Mouse (Mus musculus) kidney, adult 18-20 months (tissue): ENCODE measurements around the gene Ifit1bl2.
A peak's percentile ranks its signal among the peaks of the same experiment; 100 is the strongest.
"Not testable (repeated sequence)": the region's sequence is repeated elsewhere in the genome, so short reads cannot be mapped to it uniquely, and the experiment has no call there.

ENCODE experiments used
- DNase-seq: peaks from one replicate; pipeline ENCODE4 v3.0.0; 2021

Gene Ifit1bl2

GRCm38 (mm10) chr19:34607237-34608051 is 33.1 kb downstream of the Ifit1bl2 start, which contains the start of gene Ifit3b:
TSS of gene Ifit3b (plus strand) at chr19:34607970.
- peak; percentile 73 for DNase-seq

DNA sequence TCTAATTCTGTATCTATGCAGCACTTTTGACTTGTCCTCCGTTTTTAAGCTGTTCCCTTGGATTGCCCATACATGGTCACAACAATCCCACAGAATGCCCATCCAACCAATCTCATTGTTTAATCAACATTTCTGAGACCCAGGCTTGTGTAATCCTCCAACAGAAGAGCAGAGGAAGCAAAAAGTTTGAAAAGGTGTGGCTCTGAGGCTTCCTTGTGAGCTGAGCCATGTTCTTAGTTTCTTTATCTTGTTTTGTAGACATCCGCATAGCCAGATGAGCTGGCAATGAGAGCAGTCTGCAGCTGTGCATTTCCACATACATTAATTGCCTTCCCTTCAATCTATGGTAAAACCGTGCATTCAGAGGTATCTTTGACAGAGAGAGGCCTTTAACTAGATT is 35.1 kb downstream of the Ifit1bl2 start:
- DNase-seq = no peak

- not testable (repeated sequence) for DNase-seq
Measured at GRCm38 (mm10) chr19:34601888-34602287, 38.7 kb downstream of the Ifit1bl2 start, which contains the start of gene Ifit1bl1. TSS of gene Ifit1bl1 (minus strand) at chr19:34601956.

GRCm38 (mm10) chr19:34599250-34599649 is 41.3 kb downstream of the Ifit1bl2 start:
- not testable (repeated sequence) for DNase-seq

DNA sequence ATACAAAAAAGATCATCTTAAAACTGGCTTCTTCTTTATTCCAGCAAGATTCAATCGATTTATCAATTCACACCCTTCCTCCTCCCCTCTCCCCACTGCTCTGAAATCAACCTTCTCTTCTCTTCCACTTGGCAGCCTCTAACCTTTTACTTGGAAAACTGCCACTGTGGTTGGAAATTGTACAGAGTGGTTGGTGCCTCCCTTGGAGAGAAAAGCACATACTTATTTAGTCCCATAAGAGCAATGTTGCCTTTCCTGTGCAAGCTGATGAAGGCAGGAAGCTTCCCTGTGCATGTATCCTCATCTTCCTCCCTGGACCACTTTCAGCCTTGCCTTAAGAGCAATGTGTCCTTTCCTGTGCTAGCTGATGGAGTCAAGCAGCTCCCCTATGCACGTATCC is 42.2 kb downstream of the Ifit1bl2 start:
- DNase-seq = no peak

DNA sequence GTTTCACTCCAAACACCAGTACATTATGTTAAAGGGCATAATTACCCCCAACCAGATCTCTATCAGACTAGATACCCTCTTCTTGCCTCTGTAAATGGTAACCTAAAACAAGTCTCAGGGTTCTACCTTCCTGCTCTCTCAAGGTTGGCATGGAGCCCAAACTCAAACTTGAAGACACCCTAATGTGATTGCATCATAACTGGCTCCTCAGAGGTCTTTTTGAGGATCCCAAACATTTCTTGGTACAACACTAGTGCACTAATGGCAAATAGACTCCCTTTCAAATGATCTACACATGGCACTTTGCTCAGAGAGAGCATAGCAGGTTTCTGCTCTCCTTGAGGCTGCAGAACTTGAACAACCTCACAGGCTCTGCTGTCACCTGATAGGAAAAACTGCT is 43.7 kb downstream of the Ifit1bl2 start:
- no peak for DNase-seq

DNA sequence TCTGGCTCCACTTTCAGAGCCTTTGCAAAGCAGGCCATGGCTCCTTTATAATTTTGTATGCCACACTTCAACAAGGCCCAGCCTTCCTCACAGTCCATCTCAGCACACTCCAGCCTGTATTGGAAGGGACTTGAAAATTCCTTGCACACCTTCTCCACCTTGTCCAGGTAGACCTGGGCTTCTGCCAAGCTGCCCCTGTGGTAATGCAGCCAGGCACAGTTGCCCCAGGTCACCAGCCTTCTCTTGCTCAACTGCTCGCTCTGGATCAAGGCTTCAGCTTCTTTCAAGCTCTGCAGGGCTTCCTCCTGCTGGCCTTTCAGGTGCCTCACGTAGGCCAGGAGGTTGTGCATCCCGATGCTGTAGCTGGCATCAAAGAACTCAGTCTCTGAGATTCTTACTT is 46.0 kb downstream of the Ifit1bl2 start:
- DNase-seq = not testable (repeated sequence)

DNA sequence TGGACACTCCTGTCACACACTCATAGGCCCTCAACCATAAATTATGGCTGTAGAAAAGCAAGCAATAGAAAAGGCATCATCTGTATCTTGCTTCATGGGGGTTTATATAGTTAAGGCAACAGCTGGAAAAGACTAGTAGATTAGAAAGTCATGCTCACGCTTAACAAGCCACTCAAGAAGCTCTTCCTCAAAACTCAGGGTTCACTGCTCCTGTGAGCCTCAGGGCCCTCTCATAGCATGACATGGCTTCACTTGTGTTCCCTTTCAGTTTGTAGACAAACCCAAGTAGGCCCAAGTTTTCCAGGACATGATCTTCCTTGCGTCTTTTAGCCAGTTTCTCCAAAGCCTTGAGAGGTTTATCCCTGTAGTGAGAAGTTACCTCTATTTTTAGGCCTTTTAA is 47.1 kb downstream of the Ifit1bl2 start:
- no peak for DNase-seq

DNA sequence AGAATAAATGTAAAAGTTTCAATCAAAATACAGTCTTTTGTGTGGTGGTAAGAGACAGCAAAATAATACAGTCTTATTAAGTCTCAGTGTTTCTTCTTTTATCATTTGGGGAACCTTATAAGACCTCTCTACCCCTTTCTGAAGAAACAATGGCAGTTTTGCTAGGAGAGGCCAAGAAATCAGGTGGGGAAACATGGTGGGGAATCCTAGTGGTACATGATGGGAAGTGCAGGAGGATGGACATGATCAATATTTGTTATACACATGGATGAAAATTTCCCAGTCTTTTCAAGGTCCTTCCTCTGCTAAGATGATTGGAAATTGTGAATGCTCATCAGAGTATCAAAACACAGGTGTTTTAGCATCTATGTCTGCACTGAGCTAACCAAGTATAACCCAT is 51.6 kb downstream of the Ifit1bl2 start:
- no peak for DNase-seq

- DNase-seq = peak; percentile 19
Measured at GRCm38 (mm10) chr19:34587898-34588692, 52.4 kb downstream of the Ifit1bl2 start.

- not testable (repeated sequence) for DNase-seq
Measured at GRCm38 (mm10) chr19:34585740-34586458, 54.6 kb downstream of the Ifit1bl2 start.

GRCm38 (mm10) chr19:34583126-34583766 is 57.3 kb downstream of the Ifit1bl2 start, which contains the start of gene Ifit3:
TSS of gene Ifit3 (plus strand) at chr19:34583531.
- DNase-seq = peak; percentile 51

DNA sequence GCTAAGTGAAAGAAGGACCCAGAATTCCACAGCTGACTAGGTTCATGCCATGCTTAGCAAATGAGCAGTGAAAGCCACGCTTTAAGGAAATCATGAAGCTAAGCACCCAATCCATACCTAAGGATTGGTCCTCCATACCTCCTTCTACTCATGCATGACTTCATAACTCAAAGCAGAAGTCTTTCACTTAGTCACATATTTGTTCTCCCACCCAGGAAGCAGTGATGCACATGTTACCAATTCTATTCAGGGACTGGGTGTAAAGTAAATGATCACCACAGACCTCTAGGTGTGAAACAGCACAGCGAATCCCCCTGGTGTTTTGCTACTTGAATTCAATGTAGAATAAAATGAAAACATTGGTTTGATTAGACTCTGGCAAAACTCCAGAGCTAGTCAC is 57.8 kb downstream of the Ifit1bl2 start:
- not testable (repeated sequence) for DNase-seq

DNA sequence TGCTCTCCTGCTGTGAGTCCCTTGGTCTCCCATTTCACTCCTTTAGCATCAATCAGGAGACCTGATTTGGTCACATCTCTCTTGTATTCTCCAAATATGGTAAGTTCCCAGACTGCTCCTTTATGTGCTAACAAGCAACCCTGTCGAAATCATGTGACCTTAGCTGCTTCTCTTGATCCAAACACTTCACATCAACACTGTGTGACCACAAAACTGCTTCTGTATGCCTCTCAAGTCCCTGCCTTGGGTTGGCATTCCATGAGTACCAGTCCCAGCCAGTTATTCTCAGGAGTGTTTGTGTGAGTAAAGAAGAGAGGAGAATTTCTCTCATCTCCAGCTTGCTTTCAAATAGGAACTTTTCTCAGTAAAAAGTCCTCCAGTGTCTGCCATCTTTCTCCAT is 63.4 kb downstream of the Ifit1bl2 start:
- no peak for DNase-seq

- DNase-seq = no peak
Measured at GRCm38 (mm10) chr19:34573650-34574049, 66.9 kb downstream of the Ifit1bl2 start.

DNA sequence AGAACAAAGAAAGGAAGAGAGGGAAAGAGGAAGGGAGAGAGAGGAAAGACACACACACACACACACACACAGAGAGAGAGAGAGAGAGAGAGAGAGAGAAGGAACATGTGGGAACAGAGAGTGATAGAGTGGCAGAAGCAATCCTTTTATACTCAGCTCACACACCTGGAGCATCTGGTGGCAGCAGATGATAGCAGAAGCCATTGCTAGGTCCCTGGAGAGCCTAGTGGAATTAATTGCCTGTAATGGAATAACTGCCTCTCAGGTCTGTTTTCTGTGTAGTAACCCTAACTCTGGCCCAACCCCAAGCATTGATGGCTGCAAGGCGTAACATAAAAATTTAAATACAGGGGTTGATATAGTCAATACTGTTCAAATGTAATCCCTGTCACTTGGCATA is 69.5 kb downstream of the Ifit1bl2 start:
- DNase-seq = no peak

DNA sequence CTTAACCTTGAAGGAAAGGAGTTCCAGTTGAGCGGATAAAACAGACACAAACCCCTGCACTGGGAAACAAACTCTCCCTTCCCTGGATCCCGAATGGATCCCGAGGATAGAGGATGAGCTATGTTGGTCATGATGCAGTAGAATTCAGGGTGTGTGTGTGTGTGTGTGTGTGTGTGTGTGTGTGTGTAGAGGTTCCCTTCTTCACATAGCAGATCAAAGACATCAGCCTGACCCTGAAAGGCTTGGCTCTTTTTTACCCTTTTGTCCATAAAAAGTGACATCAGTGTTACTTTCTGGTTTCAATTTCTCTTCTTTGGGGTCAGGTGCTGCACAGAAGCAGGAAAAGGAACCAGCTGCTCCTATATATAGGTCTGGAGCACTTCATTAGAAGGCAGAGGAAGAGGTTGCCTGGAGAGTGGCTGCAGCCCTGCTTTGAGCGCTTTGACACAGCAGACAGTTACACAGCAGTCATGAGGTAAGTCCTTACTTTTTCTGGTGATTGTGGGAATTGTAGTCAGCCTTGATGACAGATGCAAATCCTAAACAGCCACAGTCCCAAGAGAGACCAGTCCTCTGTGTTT is 70.6 kb downstream of the Ifit1bl2 start:
- peak; percentile 23 for DNase-seq

GRCm38 (mm10) chr19:34568988-34569895 is 71.3 kb downstream of the Ifit1bl2 start:
- peak; percentile 29 for DNase-seq
